In the genomic region with DNA sequence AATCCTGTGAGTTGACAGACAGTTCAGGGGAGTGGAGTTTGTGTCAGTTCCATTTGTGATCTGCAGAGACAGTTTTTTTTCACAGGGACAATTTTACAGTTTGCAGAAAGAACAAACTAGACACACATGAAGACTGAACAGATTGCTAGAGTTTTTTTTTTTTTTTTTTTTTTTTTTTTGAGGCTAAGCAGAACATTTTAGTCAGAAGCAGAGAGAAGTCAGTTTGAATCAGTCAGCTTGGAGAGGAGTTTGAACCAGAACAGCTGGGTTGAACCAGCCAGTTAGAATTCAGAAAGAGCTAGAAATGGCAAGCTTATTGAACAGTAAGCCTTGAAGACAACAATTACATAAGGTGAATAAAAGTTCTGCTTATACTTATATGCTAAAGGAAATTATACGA, we compare ENCODE assay signal across 25 mouse cellular contexts.
"Had no signal": no experiment of that assay in that cellular context is flagged by ENCODE, and none has a peak within 500 bp of the region (broad histone marks: within the 10 kb centered on the region; RNA-seq: fewer than 3 reads in every experiment).

No protein-coding gene starts in this region.

- H3K27ac ChIP-seq: embryonic facial prominence, embryonic 10.5 days; embryonic facial prominence, embryonic 12.5 days; embryonic facial prominence, embryonic 13.5 days; embryonic facial prominence, embryonic 15.5 days; forebrain, embryonic 10.5 days; forebrain, embryonic 12.5 days; forebrain, embryonic 13.5 days; forebrain, embryonic 15.5 days; gastrocnemius, adult 2 months; heart, adult 2 months; heart, embryonic 10.5 days had no signal

- H3K9me3 ChIP-seq: embryonic facial prominence, embryonic 10.5 days; embryonic facial prominence, embryonic 15.5 days; heart, embryonic 10.5 days had no signal

- DNase-seq: cerebellum, adult 9-11 months; cerebellum, postnatal 10 days; cerebellum, postnatal 14 days; cerebellum, postnatal 25 days; cerebellum, postnatal 36 days; embryo, embryonic 11 days; forebrain, postnatal 0 days; gastrocnemius, adult 2 months; gastrocnemius, postnatal 10 days; gastrocnemius, postnatal 14 days; gastrocnemius, postnatal 25 days; gastrocnemius, postnatal 36 days; heart, adult 11 months; heart, adult 18-20 months; heart, adult 2 months had no signal

- H3K4me1 ChIP-seq: embryonic facial prominence, embryonic 10.5 days; embryonic facial prominence, embryonic 12.5 days; embryonic facial prominence, embryonic 13.5 days; embryonic facial prominence, embryonic 15.5 days; forebrain, embryonic 10.5 days; forebrain, embryonic 12.5 days; forebrain, embryonic 13.5 days; forebrain, embryonic 15.5 days had no signal

- H3K36me3 ChIP-seq: embryonic facial prominence, embryonic 10.5 days; embryonic facial prominence, embryonic 12.5 days; embryonic facial prominence, embryonic 13.5 days; embryonic facial prominence, embryonic 15.5 days; forebrain, embryonic 10.5 days; forebrain, embryonic 12.5 days; forebrain, embryonic 15.5 days; heart, embryonic 10.5 days had no signal

- H3K9ac ChIP-seq: embryonic facial prominence, embryonic 12.5 days; embryonic facial prominence, embryonic 13.5 days; embryonic facial prominence, embryonic 15.5 days; forebrain, embryonic 12.5 days; forebrain, embryonic 13.5 days; forebrain, embryonic 15.5 days; forebrain, postnatal 0 days had no signal

- H3K4me3 ChIP-seq: embryonic facial prominence, embryonic 10.5 days; embryonic facial prominence, embryonic 12.5 days; embryonic facial prominence, embryonic 13.5 days; embryonic facial prominence, embryonic 15.5 days; erythroblast, embryonic 14.5 days; forebrain, embryonic 10.5 days; forebrain, embryonic 12.5 days; forebrain, embryonic 13.5 days; forebrain, embryonic 15.5 days; gastrocnemius, adult 2 months; heart, adult 2 months; heart, embryonic 10.5 days had no signal
